Mouse (Mus musculus) forelimb bud, embryonic 11.5 days (tissue): ENCODE results near the gene Dok5.

Experiments used
- DNase-seq: peaks from one replicate; pipeline ENCODE4 v3.0.0-alpha.2; 2012; ENCODE audit warnings: low read depth, low spot score

Gene Dok5

DNA sequence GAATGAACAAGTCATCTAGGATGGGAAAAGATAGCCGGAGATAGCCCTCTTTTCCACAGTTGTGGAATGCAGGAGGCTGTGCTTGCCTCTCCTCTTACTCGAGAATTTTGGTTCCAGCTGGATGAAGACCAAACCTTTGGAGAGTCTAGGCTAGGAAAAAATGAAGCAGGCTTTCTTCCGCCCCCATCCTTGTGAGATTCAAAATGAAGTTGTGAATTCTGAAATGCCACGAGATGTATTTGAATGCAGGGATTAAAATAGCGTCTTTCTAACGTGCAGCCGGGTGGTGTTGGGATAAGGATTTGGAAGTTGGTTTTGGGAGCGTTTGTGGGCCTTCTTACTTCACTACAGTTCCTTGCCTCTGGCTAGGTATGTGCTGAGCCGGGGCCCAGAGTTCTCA, 6.8 kb downstream of the Dok5 start:
- DNase-seq = no peak

DNA sequence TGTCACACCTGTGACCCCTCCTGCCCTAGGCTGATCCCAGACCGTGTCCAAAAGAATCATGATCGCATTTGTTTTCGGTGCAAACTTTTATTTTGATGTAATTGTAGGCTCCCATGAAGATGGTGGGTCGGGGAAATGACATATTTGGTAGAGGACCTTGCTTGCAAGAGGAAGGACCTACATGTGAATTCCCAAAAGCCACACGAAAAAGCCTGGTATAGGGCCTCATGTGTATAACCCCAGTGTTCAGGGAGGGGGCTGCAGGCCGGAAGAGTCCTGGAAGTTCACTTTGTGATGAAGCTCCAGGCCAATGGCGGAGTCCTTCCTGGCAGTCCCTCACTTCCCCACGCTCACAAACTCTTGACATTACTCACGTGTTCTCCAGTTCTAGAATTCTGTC, 7.3 kb downstream of the Dok5 start:
- no peak for DNase-seq

DNA sequence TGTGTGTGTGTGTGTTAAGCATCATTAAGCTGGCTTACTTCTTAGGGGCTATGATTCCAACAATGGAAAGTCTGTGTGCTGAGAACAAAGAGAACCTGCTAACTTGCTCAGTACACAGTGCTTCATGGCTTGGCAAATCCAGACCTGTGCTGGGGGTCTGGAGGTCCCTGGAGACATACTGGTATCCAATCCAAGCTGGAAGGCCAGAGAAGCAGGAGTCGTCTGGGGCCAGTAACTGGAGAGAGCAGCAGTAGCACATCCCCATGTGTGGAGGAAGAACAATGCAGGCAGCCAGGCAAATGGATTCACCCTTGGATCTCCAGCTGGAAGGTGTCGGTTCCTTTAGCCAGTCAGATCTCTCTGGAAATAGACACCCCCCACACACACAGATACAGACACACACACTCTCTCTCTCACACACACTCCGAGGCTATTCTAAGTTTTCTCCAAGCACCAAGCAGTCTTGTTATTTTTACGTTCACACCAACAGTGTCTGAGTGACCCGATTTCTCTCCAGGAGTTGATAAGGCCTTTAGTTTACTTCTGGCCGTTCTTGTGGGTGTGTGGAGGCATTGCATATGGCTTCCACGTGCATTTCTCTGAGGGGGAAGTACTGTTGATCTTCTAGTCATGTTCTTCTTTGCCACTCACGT, 8.2 kb downstream of the Dok5 start:
- DNase-seq = no peak

DNA sequence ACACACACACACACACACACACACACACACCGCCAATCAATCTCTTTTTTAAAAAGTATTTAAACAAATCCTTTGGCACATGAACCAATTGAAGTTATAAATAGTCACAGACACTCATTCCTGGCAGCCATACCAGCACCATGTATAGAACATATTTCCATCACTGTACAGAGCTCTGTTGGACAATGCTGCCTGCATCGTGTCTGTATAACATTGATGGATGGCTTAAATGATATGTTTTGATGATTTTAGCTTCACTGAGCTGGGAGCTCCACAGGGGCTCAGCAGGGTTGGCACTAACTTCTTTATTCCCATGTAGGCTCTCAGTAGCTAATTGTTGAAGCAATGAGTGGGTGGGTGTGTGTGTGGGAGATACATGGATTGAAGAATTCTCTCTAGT, 11.9 kb downstream of the Dok5 start:
- DNase-seq = no peak

DNA sequence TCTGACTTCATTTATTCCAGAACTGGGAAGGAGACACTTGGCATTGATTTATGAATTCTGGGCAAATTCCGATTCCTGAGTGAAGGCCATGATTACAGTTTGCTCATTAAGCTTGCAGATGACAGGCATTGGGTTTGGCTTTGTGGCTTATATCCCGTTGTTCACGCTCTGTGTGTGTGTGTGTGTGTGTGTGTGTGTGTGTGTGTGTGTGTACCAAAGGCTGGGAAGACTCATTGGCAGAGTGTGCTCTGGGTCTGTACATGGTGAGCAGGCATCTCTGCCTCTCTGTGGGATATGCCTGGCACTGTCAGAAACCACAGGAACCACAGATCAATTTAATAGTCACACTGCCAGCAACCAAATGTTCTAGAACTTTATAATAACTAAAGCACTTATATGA, 17.3 kb downstream of the Dok5 start:
- DNase-seq = no peak

DNA sequence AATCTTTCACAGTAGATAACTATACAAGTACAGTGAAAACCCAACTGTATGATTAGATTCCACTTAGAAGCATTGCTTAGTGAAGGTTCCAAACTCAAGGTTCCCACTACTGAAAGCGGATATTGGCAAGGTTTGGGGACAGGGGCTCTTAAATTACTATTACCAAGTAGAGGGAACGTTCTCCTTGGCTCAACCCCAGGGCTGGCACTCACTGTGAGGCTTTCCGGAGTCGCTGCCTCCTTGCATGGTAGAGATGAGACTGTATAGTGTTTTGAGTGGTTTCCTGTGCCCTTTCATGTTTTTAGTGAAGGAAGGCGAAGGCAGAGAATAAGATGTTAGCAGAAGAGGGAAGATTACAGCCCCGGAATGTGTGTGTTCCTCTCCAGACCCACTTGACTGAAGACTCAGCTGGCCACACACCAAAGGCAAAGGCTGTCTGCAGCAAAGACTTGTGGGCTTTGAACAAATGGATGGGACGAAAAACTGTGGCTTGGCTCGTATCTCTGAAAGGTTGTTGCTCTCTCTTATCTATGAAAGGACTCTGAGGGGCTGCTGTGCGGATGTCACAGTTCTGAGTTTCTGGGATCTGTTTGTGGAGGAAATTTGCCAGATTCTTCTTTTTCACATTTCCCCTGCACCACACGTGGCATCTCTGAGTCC, 20.7 kb downstream of the Dok5 start:
- no peak for DNase-seq

DNA sequence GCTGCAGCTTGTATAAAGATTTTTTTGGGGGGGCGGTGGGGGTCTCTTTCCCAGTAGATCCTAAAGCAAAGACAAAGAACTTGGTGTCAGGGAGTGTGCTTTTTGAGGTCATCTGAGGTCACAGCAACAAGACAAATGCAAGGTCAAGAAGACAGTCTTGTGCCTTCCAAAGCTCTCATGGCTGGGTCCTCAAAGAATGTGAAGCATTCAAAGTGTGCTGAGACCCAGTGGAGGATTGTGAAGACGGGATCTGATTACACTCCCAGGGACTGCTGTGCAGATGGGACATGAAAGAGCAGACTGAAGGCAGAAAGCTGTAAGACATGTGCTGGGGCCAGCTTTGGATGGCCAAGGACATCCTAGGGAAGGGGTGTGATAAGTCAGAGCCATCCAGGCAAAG, 24.2 kb downstream of the Dok5 start:
- DNase-seq = no peak

DNA sequence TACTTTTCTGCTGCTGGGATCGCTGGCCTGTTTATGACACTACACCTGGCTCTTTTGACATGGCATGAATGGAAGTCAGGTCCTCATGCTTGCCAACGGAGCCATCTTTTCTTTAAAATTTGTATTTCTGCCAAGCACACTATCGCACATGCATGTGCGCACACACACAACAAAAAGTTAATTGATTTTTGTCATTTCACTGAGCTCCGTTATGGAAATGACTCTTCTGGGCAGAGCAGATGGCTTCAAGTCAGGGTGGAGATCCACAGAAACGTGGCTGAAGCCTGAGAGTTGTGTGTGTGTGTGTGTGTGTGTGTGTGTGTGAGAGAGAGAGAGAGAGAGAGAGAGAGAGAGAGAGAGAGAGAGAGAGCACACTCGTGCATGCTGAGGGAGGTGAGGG, 25.1 kb downstream of the Dok5 start:
- DNase-seq = no peak

DNA sequence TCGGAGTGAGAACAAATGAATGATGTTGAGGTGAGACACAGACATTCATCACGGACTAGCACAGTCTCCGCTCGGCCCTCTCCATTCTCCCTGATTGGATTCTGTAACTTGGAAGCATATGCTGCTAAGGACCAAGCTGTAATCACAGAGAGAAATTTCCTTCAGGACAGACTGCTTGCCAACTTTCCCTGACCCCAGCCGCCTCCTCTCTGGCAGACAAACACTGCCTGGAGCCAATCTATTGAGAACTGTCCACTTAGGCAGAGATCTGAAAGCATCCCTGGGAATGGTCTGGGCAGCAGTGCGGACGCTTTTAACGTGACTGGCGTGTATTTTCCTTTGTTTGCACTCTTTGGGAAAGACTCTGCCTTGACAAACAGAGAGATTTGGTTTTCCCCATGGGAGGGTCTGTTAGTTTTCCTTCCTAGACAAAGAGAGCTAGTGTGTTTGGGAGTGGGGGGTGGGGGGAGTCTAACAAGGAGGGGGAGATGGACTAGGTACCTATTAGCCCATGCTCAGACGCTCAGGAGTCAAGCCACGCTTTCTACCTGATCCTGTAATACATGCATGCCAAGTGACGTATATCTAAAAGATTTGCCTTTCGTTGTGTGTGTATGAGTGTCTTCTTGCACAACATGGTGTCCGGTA, 25.7 kb downstream of the Dok5 start:
- no peak for DNase-seq

DNA sequence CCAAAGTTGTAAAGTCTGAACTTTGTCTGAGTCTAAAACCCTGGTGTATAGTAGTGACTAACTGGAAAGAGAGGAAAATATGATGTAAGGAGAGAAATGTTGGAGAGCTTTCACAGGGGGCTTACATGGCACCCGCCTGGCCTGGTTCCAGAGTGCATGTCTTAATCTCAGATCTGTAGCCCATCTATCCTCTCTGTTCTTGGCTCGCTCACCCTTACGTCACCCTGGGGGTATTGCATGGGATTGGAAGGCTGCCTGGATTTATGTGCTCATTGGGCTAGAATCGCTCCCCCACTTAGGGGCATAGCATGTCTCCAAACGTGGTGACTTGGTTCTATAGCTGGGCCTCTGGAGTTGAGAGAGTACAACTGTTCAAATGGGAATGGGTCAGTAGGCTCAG, 26.6 kb downstream of the Dok5 start:
- DNase-seq = no peak

DNA sequence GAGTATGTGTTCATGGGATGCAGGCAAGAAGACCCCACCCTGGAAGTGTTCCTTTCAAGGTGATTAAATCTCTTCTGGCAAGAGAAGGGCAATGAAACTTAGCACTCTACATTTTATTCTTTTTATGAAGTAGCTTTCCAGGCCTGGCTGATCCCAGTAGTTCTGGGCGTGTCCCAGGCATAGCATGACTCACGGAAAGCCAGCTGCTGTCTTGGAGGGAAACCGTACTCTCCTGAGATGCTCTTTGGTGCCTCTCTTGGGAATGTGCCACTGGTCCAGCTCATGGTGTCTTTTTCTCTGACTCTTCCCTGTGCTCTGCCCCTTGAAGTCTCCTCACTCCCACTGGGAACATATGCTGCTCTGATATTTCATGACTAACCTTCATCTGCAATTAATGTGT, 33.1 kb downstream of the Dok5 start:
- no peak for DNase-seq

DNA sequence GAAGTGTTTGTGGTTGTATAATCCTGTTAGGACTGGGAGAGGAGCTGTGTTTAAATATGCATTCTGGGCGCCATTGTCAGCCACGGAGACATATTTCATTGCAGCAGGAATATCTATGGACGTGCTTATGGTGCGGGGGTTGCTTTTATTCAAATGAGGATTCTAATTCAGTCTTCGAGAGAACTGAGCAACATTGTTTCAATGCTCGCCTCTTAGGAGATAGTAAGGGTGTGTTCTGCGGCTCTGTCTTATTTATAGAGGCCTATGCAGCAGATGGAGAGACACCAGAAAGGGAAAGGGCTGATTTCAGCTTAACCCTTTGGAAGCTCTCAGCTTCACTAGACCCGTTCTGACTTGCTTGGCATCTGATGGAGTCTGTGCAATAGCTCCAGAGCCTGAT, 35.6 kb downstream of the Dok5 start:
- no peak for DNase-seq

DNA sequence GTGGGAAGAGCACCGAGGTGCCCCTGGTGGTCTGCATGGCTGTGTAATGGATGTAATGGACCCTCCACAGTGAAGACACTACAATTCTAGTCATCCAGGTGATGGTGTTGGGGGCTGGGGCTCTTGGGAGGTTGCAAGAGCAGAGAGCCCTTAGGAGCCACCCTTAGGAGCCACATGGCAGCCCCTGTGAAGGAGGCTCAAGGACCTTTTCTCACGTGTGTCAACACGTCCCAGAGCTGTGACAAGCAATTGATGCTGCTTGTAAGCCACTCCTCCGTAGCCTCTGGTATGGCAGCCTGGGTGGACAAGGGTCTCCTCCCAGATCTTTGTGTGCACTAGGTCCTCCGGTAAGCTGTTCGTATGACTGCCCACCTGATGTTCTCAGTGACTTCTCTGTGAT, 37.1 kb downstream of the Dok5 start:
- DNase-seq = no peak

DNA sequence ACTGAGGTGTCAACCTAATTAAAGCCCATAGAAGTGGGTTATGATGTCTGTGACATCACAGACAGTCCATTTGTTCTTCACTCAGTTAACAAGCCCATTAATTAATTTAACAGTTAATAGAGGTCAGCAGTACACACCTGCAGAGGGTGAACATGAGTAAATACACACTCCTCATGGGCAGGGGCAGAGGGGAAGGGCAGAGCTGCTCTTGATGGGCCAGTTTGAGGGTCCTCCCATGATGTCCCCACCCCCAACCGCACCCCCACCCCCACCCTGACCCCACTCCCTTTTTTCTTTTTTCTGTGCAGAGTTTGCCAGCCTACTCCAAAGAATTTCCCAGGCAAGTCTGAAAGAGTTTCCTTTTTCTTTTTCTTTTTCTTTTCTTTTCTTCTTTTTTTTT, 39.9 kb downstream of the Dok5 start:
- no peak for DNase-seq

DNA sequence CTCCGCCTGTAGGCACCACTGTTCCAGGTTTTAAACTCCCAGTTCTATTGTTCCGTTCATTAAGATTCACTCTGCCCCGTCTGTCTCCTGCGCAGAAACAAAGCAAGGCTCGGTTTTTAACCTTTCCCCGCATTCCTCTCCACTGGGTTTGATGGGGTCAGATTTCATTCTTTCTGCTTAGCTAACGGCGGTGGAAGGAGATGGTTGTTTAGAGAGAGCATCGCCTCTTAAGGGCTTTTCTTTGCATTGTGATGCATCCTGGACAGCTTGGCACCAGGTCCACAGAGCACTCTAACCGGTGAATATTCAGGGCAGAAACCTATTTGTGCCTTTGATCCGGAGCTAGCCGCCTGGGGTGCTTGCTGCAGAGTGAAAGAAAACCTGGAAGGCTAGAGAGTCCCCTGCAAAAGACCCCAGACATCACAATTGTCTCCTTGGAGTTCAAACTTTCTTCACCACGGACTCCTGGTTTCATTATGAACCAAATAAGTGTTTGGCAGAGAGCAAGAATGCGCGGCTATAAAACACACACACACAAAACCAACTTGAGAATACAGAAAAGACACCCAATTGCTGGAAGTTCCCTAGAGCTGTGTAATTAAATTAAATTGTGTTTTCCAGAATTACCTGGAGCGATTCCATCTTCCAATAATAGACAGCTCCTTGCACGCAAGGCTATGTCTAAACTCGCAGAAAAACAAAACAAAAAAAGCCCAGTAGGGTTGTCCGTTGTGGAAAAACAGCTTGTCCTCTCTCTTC, 40.7 kb downstream of the Dok5 start:
- DNase-seq = peak; percentile 56

DNA sequence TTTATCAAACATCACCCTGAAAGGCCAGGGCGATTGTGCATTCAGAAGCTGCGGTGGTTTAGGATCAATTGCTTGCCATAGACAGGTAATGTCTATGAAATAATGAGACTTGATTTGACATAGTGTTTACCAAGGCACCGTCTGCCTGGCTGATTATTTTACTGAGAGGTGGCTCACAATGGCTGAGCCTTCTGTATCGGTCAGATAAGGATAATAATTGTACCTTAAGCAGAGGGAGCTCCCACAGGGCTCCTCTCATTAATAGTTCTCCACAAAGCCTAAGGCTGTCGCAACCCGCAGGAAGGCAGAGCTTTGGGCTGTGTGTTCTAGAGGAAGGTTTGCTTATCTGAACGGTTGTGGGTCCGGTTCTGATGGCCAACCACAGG, 41.3 kb downstream of the Dok5 start:
- DNase-seq = no peak

DNA sequence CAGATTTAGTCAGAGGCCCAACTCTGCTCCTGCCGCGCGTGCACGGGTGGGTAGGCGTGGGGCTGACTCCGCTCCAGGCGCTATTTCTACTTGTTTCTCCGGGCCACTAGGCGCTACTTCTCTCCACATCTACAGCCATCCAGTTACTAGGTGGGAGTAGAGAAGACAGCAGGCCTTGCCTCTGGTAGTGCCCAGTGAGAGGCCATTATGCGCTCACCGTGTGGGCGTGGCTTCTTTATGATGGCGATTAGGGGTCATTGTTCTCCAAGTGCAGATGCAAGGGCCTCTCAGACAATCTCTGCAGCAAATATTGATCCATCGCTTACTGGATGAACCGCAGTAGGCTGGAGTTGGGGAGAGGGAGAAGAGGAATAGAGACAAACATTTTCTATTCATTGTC, 44.0 kb downstream of the Dok5 start:
- no peak for DNase-seq

DNA sequence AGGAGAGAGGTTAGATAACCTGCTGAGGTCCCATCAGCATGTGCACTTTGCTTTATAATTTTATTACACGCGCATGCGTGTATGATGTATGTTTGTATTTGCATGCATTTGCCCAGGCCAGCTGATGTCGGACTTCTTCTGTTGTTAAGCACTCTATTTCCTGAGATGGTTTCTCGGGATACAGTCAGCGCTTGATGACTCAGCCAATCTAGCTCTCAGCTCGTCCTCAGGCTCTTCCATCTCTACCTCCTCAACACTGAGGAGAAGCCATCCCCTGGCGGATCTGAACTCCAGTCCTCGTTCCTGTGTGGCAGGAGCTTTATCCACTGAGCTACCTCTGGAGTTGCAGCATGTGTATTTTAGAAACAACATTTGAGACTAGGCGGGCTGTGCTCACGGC, 44.5 kb downstream of the Dok5 start:
- DNase-seq = no peak

DNA sequence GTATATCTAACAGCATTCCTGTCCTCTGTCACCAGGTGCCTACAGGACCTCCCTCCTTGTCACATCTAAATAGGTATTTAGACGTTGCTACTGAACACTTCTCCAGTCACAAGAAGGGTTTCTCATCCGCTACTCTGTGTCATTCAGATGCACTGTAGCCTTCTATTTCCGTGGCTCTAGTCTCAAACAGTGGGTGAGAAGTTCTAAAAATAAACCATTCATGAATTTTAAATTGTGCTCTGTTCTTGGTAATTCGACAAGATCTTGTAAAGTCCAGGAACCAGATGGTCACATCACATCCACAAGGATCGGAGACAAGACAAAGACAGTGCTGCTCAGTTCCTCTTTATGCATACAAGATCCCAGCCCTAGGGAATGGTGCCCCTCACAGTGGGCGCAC, 46.0 kb downstream of the Dok5 start:
- DNase-seq = no peak

DNA sequence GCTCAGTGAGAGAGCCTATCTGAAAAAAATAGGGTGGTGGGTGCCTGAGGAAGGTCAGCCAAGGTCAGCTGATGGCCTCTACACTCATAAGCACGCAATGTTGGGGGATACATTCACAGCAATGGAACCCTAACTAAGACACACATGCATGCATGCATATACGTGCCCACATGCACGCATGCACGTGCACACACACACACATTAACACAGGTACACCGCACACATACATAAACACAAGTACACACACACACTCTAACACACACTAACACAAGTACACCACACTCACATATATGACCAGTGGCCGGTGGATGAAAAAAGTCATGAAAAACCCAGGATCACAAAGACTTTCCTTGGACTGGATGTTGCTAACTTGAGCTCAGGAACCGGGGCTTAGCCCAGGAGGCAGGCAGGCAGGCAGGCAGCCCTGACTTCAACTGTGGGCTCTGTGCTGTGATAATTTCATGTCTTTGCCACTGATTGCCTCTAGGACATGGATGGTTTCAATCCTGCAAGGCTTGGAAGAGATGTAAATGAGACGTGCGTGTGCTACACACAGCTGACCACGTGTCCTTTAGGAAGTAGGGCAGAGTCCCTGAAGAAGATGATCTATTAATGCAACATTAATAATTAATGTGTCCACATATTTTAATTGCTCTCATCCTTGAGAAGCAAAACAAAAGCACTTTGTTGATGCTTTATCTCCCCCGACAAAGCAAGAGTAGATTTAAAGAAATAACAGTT, 48.6 kb downstream of the Dok5 start:
- DNase-seq = no peak

DNA sequence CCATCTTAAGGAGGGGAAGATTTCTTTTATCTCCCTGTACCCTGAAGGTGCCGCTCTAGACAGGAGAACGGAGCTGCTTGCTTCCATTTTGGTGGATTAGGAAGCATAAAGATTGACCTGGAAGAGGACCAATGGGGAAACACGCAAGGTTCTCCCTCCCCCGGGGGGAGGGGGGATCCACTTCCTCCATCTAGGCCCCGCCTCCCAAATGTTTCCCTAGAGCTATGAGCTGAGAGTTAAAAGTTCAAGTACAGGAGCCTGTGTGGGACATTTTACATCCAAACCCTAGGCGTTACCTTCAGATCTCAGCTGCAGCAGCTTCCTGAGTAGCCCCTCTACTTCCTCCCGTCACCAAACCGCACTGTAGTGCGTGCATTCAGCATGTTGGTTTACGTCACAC, 56.5 kb downstream of the Dok5 start:
- DNase-seq = no peak
